8 mouse cellular contexts compared by ENCODE assay signal in the genomic region with DNA sequence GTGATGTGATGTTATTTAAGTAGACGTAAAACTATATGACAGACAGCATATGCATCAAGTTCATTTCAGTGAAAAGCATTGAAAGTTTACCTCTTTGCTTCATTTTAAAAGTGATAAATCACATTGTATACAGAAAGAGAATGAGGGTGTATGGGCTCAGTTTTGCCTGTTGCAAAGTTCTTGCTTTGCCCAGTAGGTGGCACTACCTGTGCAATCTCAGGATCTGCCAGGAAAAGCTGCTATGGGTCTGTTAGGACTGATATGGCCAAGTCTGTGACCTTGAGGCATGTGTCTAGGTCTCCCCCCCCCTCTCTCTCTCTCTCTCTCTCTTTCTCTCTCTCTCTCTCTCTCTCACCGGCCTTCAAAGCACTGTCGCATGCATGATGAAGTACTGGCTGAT.
DNase-seq lines count a peak whose midpoint lies in the region; ATAC-seq lines count a peak whose summit lies in the region.

No protein-coding gene starts in this region.

- no peak overlapping the region for H3K27ac ChIP-seq in forebrain, embryonic 10.5 days
- H3K27ac ChIP-seq in forebrain, embryonic 16.5 days (ENCODE audit: low read length): no peak overlapping the region
- no peak overlapping the region for H3K27ac ChIP-seq in midbrain, embryonic 12.5 days (replicated peaks)
- no peak overlapping the region for H3K27ac ChIP-seq in midbrain, embryonic 16.5 days (ENCODE audit: low read length)

- no peak overlapping the region for H3K9ac ChIP-seq in forebrain, embryonic 16.5 days (replicated peaks; ENCODE audit: low read depth, low read length)
- H3K9ac ChIP-seq in midbrain, embryonic 12.5 days (replicated peaks): no peak overlapping the region
- H3K9ac ChIP-seq in midbrain, embryonic 16.5 days (ENCODE audit: low read depth, low read length): no peak overlapping the region

- H3K4me1 ChIP-seq in forebrain, embryonic 10.5 days: no peaks in the 10 kb centered on the region
- H3K4me1 ChIP-seq in forebrain, embryonic 16.5 days (replicated peaks; ENCODE audit: control insufficient read depth, insufficient read depth, low read length): no peaks in the 10 kb centered on the region
- H3K4me1 ChIP-seq in midbrain, embryonic 12.5 days: no peaks in the 10 kb centered on the region
- H3K4me1 ChIP-seq in midbrain, embryonic 16.5 days (ENCODE audit: control insufficient read depth, insufficient read depth, low read length): no peaks in the 10 kb centered on the region

- peak; percentile 15 for DNase-seq in forebrain, embryonic 10.5 days (ENCODE audit: extremely low spot score, low spot score)
- peak; percentile 2 for DNase-seq in c-Kit-positive CD71-negative TER-119-negative erythroid progenitor cells, embryonic 14.5 days (ENCODE audit: low read depth)
- DNase-seq in kidney, postnatal 36 days: peak; percentile 7 to 48
- DNase-seq in natural killer cell, adult 2 months (ENCODE audit: low spot score in 2 of 2): no peak
- no peak for DNase-seq in thymus, postnatal 25 days

- no peak overlapping the region for H3K4me2 ChIP-seq in forebrain, embryonic 16.5 days (ENCODE audit: low read length)
- no peak overlapping the region for H3K4me2 ChIP-seq in midbrain, embryonic 12.5 days (replicated peaks)
- H3K4me2 ChIP-seq in midbrain, embryonic 16.5 days (ENCODE audit: low read length): no peak overlapping the region

- no peaks in the 10 kb centered on the region for H3K9me3 ChIP-seq in forebrain, embryonic 10.5 days
- H3K9me3 ChIP-seq in forebrain, embryonic 16.5 days (ENCODE audit: control insufficient read depth, low read length): no peaks in the 10 kb centered on the region
- H3K9me3 ChIP-seq in midbrain, embryonic 12.5 days: no peaks in the 10 kb centered on the region
- H3K9me3 ChIP-seq in midbrain, embryonic 16.5 days (replicated peaks; ENCODE audit: control insufficient read depth, low read length, poor library complexity, severe bottlenecking): no peaks in the 10 kb centered on the region

- WGBS in forebrain, embryonic 10.5 days: 63% methylated on average over 3 of the region's 3 CpGs
- 69% methylated on average over 3 of the region's 3 CpGs for WGBS in forebrain, embryonic 16.5 days
- WGBS in midbrain, embryonic 12.5 days: 72% methylated on average over 3 of the region's 3 CpGs
- 61% methylated on average over 3 of the region's 3 CpGs for WGBS in midbrain, embryonic 16.5 days

- no peaks in the 10 kb centered on the region for H3K36me3 ChIP-seq in forebrain, embryonic 10.5 days (replicated peaks)
- no peaks in the 10 kb centered on the region for H3K36me3 ChIP-seq in forebrain, embryonic 16.5 days (ENCODE audit: control insufficient read depth, insufficient read depth)
- no peaks in the 10 kb centered on the region for H3K36me3 ChIP-seq in midbrain, embryonic 12.5 days
- H3K36me3 ChIP-seq in midbrain, embryonic 16.5 days (ENCODE audit: control insufficient read depth, insufficient read depth, low read length): no peaks in the 10 kb centered on the region

- H3K27me3 ChIP-seq in forebrain, embryonic 10.5 days (ENCODE audit: poor library complexity, severe bottlenecking): no peaks in the 10 kb centered on the region
- no peaks in the 10 kb centered on the region for H3K27me3 ChIP-seq in forebrain, embryonic 16.5 days (replicated peaks; ENCODE audit: control insufficient read depth, insufficient read depth, low read length)
- H3K27me3 ChIP-seq in midbrain, embryonic 12.5 days: no peaks in the 10 kb centered on the region
- H3K27me3 ChIP-seq in midbrain, embryonic 16.5 days (ENCODE audit: control insufficient read depth, insufficient read depth, low read depth, low read length): no peaks in the 10 kb centered on the region

- ATAC-seq in forebrain, embryonic 16.5 days: no peak
- peak; percentile 54; the same call in 1 of the 2 replicates for ATAC-seq in midbrain, embryonic 12.5 days (ENCODE audit: low FRiP score, low read depth)
- ATAC-seq in midbrain, embryonic 16.5 days: no peak

- H3K4me3 ChIP-seq in forebrain, embryonic 10.5 days: no peak overlapping the region
- no peak overlapping the region for H3K4me3 ChIP-seq in forebrain, embryonic 16.5 days (replicated peaks; ENCODE audit: low read length)
- no peak overlapping the region for H3K4me3 ChIP-seq in midbrain, embryonic 12.5 days
- H3K4me3 ChIP-seq in midbrain, embryonic 16.5 days (ENCODE audit: low read depth, low read length): no peak overlapping the region

Comparison
In these comparisons a context has a peak if more than half of its experiments do, and no peak if none do; other contexts are left out.
1. DNase-seq: peak in forebrain, embryonic 10.5 days (single experiment), c-Kit-positive CD71-negative TER-119-negative erythroid progenitor cells, embryonic 14.5 days (single experiment) and kidney, postnatal 36 days (2 of 2); none in natural killer cell, adult 2 months (0 of 2) and thymus, postnatal 25 days (single experiment).